Mouse (Mus musculus): Measurements from ENCODE around the gene Cnot8.
"Not testable (repeated sequence)": the region's sequence is repeated elsewhere in the genome, so short reads cannot be mapped to it uniquely, and the experiment has no call there.

Gene Cnot8

GRCm38 (mm10) chr11:58103697-58104306 lies at the start of gene Cnot8:
TSS of gene Cnot8 (plus strand) at chr11:58104153.
- peak; percentile 100 for DNase-seq (ENCODE audit: low read depth, low spot score)

GRCm38 (mm10) chr11:58057455-58057854 lies 46.5 kb upstream of the Cnot8 start:
- peak; percentile 60 for DNase-seq (ENCODE audit: low read depth, low spot score)

- not testable (repeated sequence) for DNase-seq (ENCODE audit: low read depth, low spot score)
These were observed 44.2 kb upstream of the Cnot8 start for GRCm38 (mm10) chr11:58059752-58060151.

- DNase-seq (ENCODE audit: low read depth, low spot score) = not testable (repeated sequence)
These were observed 42.7 kb upstream of the Cnot8 start for GRCm38 (mm10) chr11:58061218-58061617.

GRCm38 (mm10) chr11:58062586-58062985 lies 41.4 kb upstream of the Cnot8 start:
- no peak for DNase-seq (ENCODE audit: low read depth, low spot score)

GRCm38 (mm10) chr11:58065025-58065424 lies 38.9 kb upstream of the Cnot8 start:
- DNase-seq (ENCODE audit: low read depth, low spot score) = no peak

GRCm38 (mm10) chr11:58072978-58073377 lies 31.0 kb upstream of the Cnot8 start:
- DNase-seq (ENCODE audit: low read depth, low spot score) = no peak

- DNase-seq (ENCODE audit: low read depth, low spot score) = no peak
These were observed 26.7 kb upstream of the Cnot8 start for GRCm38 (mm10) chr11:58077270-58077669.

GRCm38 (mm10) chr11:58081716-58082115 lies 22.2 kb upstream of the Cnot8 start:
- DNase-seq (ENCODE audit: low read depth, low spot score) = no peak

GRCm38 (mm10) chr11:58092541-58092940 lies 11.4 kb upstream of the Cnot8 start:
- DNase-seq (ENCODE audit: low read depth, low spot score) = no peak

GRCm38 (mm10) chr11:58093021-58093528 lies 10.9 kb upstream of the Cnot8 start, which contains the start of gene Gm12248:
TSS of gene Gm12248 (minus strand) at chr11:58093134.
- peak; percentile 49 for DNase-seq (ENCODE audit: low read depth, low spot score)

- DNase-seq (ENCODE audit: low read depth, low spot score) = no peak
These were observed 9.2 kb upstream of the Cnot8 start for GRCm38 (mm10) chr11:58094766-58095165.

GRCm38 (mm10) chr11:58095561-58095960 lies 8.4 kb upstream of the Cnot8 start:
- DNase-seq (ENCODE audit: low read depth, low spot score) = no peak

GRCm38 (mm10) chr11:58096160-58096559 lies 7.8 kb upstream of the Cnot8 start:
- DNase-seq (ENCODE audit: low read depth, low spot score) = no peak

GRCm38 (mm10) chr11:58096821-58097620 lies 6.9 kb upstream of the Cnot8 start:
- DNase-seq (ENCODE audit: low read depth, low spot score) = no peak

GRCm38 (mm10) chr11:58097621-58098365 lies 6.2 kb upstream of the Cnot8 start:
- peak; percentile 32 for DNase-seq (ENCODE audit: low read depth, low spot score)

GRCm38 (mm10) chr11:58098366-58098720 lies 5.6 kb upstream of the Cnot8 start:
- peak; percentile 54 for DNase-seq (ENCODE audit: low read depth, low spot score)

GRCm38 (mm10) chr11:58100006-58100405 lies 3.9 kb upstream of the Cnot8 start:
- no peak for DNase-seq (ENCODE audit: low read depth, low spot score)

- DNase-seq (ENCODE audit: low read depth, low spot score) = no peak
These were observed 2.7 kb upstream of the Cnot8 start for GRCm38 (mm10) chr11:58101194-58101720.

GRCm38 (mm10) chr11:58102146-58102545 lies 1.8 kb upstream of the Cnot8 start:
- no peak for DNase-seq (ENCODE audit: low read depth, low spot score)

- DNase-seq (ENCODE audit: low read depth, low spot score) = peak; percentile 88
These were observed 1.2 kb upstream of the Cnot8 start for GRCm38 (mm10) chr11:58102581-58103343.

All from ZHBTc4 (cell line).